Mouse (Mus musculus): Measurements from ENCODE around the gene Arl11. TPM values are rescaled to one million over a fixed set of nuclear protein-coding genes. Genes with fewer than 3 reads are reported as not detected.

The Arl11 gene
- polyA plus RNA-seq, 1 experiment from 2014 or later: 2.8 TPM

GRCm38 (mm10) chr14:61288606-61289286 is 20.8 kb upstream of the Arl11 start:
- Histone ChIP-seq H3K4me2 (ENCODE audit: low read depth, low read length) (peak overlapping the region; percentile 62), H3K27ac (ENCODE audit: low read depth) (no peak overlapping the region), H3K9ac (replicated peaks) (no peak overlapping the region), H3K36me3 (replicated peaks; ENCODE audit: insufficient read depth, low read length) (no peaks in the 10 kb centered on the region), H3K9me3 (ENCODE audit: low read length) (peaks cover 2% of the 10 kb centered on the region; the same call in 1 of the 2 replicates), H3K27me3 (ENCODE audit: insufficient read depth, low read length) (no peaks in the 10 kb centered on the region), H3K4me3 (ENCODE audit: low read depth, low read length) (no peak overlapping the region), H3K4me1 (ENCODE audit: insufficient read depth) (peaks cover 5% of the 10 kb centered on the region; the same call in 1 of the 2 replicates)
- ATAC-seq (no peak), DNase-seq (peak; percentile 24)
- WGBS (ENCODE audit: insufficient replicate concordance): 17% methylated on average over 19 of the region's 19 CpGs
- no peak for TF ChIP-seq CTCF (IDR thresholded peaks at IDR 0.05; ENCODE audit: low read depth)
- no peak for TF ChIP-seq EP300 (IDR thresholded peaks at IDR 0.05; ENCODE audit: low read depth)

GRCm38 (mm10) chr14:61290664-61291063 is 18.9 kb upstream of the Arl11 start:
- ATAC-seq (no peak), DNase-seq (peak; percentile 26)
- Histone ChIP-seq H3K4me1 (ENCODE audit: insufficient read depth) (peaks cover 5% of the 10 kb centered on the region; the same call in 1 of the 2 replicates), H3K27ac (ENCODE audit: low read depth) (no peak overlapping the region), H3K36me3 (replicated peaks; ENCODE audit: insufficient read depth, low read length) (no peaks in the 10 kb centered on the region), H3K27me3 (ENCODE audit: insufficient read depth, low read length) (no peaks in the 10 kb centered on the region), H3K9ac (replicated peaks) (no peak overlapping the region), H3K4me3 (ENCODE audit: low read depth, low read length) (no peak overlapping the region), H3K9me3 (ENCODE audit: low read length) (no peaks in the 10 kb centered on the region), H3K4me2 (ENCODE audit: low read depth, low read length) (no peak overlapping the region)
- TF ChIP-seq CTCF (IDR thresholded peaks at IDR 0.05; ENCODE audit: low read depth) (no peak), EP300 (IDR thresholded peaks at IDR 0.05; ENCODE audit: low read depth) (no peak)
- 54% methylated on average over 3 of the region's 3 CpGs for WGBS (ENCODE audit: insufficient replicate concordance)

GRCm38 (mm10) chr14:61293884-61294737 is 15.4 kb upstream of the Arl11 start:
- Histone ChIP-seq H3K27ac (ENCODE audit: low read depth) (no peak overlapping the region), H3K36me3 (replicated peaks; ENCODE audit: insufficient read depth, low read length) (no peaks in the 10 kb centered on the region), H3K4me1 (ENCODE audit: insufficient read depth) (no peaks in the 10 kb centered on the region), H3K4me3 (ENCODE audit: low read depth, low read length) (no peak overlapping the region), H3K9me3 (ENCODE audit: low read length) (no peaks in the 10 kb centered on the region), H3K4me2 (ENCODE audit: low read depth, low read length) (peak overlapping the region; percentile 28; the same call in 1 of the 2 replicates), H3K27me3 (ENCODE audit: insufficient read depth, low read length) (no peaks in the 10 kb centered on the region), H3K9ac (replicated peaks) (no peak overlapping the region)
- TF ChIP-seq CTCF (IDR thresholded peaks at IDR 0.05; ENCODE audit: low read depth): peak; percentile 69
- TF ChIP-seq EP300 (IDR thresholded peaks at IDR 0.05; ENCODE audit: low read depth): no peak
- peak; percentile 73 for ATAC-seq
- peak; percentile 63 for DNase-seq
- 45% methylated on average over 16 of the region's 16 CpGs for WGBS (ENCODE audit: insufficient replicate concordance)

GRCm38 (mm10) chr14:61294738-61295079 is 14.8 kb upstream of the Arl11 start:
- WGBS (ENCODE audit: insufficient replicate concordance): 19% methylated on average over 6 of the region's 6 CpGs
- no peak overlapping the region for H3K9ac ChIP-seq (replicated peaks)
- H3K27me3 ChIP-seq (ENCODE audit: insufficient read depth, low read length): no peaks in the 10 kb centered on the region
- TF ChIP-seq CTCF (IDR thresholded peaks at IDR 0.05; ENCODE audit: low read depth) (peak; percentile 36), EP300 (IDR thresholded peaks at IDR 0.05; ENCODE audit: low read depth) (no peak)
- no peaks in the 10 kb centered on the region for H3K4me1 ChIP-seq (ENCODE audit: insufficient read depth)
- H3K36me3 ChIP-seq (replicated peaks; ENCODE audit: insufficient read depth, low read length): no peaks in the 10 kb centered on the region
- ATAC-seq: peak; percentile 60
- no peak overlapping the region for H3K27ac ChIP-seq (ENCODE audit: low read depth)
- DNase-seq: peak; percentile 66
- H3K9me3 ChIP-seq (ENCODE audit: low read length): no peaks in the 10 kb centered on the region
- 0 out of 2 replicates have a peak overlapping the region, but pooled peaks have one; percentile 28 for H3K4me2 ChIP-seq (ENCODE audit: low read depth, low read length)
- H3K4me3 ChIP-seq (ENCODE audit: low read depth, low read length): no peak overlapping the region

GRCm38 (mm10) chr14:61299810-61300209 is 9.7 kb upstream of the Arl11 start:
- no peak overlapping the region for H3K9ac ChIP-seq (replicated peaks)
- H3K4me3 ChIP-seq (ENCODE audit: low read depth, low read length): no peak overlapping the region
- no peaks in the 10 kb centered on the region for H3K36me3 ChIP-seq (replicated peaks; ENCODE audit: insufficient read depth, low read length)
- H3K4me1 ChIP-seq (ENCODE audit: insufficient read depth): no peaks in the 10 kb centered on the region
- H3K4me2 ChIP-seq (ENCODE audit: low read depth, low read length): no peak overlapping the region
- no peak for TF ChIP-seq EP300 (IDR thresholded peaks at IDR 0.05; ENCODE audit: low read depth)
- TF ChIP-seq CTCF (IDR thresholded peaks at IDR 0.05; ENCODE audit: low read depth): no peak
- DNase-seq (no peak), ATAC-seq (no peak)
- 89% methylated on average over 6 of the region's 6 CpGs for WGBS (ENCODE audit: insufficient replicate concordance)
- H3K27ac ChIP-seq (ENCODE audit: low read depth): no peak overlapping the region
- no peaks in the 10 kb centered on the region for H3K27me3 ChIP-seq (ENCODE audit: insufficient read depth, low read length)
- no peaks in the 10 kb centered on the region; the same call in 1 of the 2 replicates for H3K9me3 ChIP-seq (ENCODE audit: low read length)

GRCm38 (mm10) chr14:61301323-61301722 is 8.2 kb upstream of the Arl11 start:
- H3K4me1 ChIP-seq (ENCODE audit: insufficient read depth): no peaks in the 10 kb centered on the region
- 26% methylated on average over 2 of the region's 2 CpGs for WGBS (ENCODE audit: insufficient replicate concordance)
- no peak overlapping the region for H3K9ac ChIP-seq (replicated peaks)
- H3K4me3 ChIP-seq (ENCODE audit: low read depth, low read length): no peak overlapping the region
- ATAC-seq (no peak), DNase-seq (no peak)
- H3K36me3 ChIP-seq (replicated peaks; ENCODE audit: insufficient read depth, low read length): no peaks in the 10 kb centered on the region
- H3K27ac ChIP-seq (ENCODE audit: low read depth): no peak overlapping the region
- TF ChIP-seq EP300 (IDR thresholded peaks at IDR 0.05; ENCODE audit: low read depth) (no peak), CTCF (IDR thresholded peaks at IDR 0.05; ENCODE audit: low read depth) (no peak)
- H3K4me2 ChIP-seq (ENCODE audit: low read depth, low read length): no peak overlapping the region
- H3K9me3 ChIP-seq (ENCODE audit: low read length): no peaks in the 10 kb centered on the region; the same call in 1 of the 2 replicates
- no peaks in the 10 kb centered on the region for H3K27me3 ChIP-seq (ENCODE audit: insufficient read depth, low read length)
